Mouse (Mus musculus): ENCODE measurements at regions not wholly inside any gene's neighbourhood (a gene's known extent, or its start where the extent isn't known, plus 50 kb on each side); places are given as distances from the start of the nearest gene placed in this dataset.

DNA sequence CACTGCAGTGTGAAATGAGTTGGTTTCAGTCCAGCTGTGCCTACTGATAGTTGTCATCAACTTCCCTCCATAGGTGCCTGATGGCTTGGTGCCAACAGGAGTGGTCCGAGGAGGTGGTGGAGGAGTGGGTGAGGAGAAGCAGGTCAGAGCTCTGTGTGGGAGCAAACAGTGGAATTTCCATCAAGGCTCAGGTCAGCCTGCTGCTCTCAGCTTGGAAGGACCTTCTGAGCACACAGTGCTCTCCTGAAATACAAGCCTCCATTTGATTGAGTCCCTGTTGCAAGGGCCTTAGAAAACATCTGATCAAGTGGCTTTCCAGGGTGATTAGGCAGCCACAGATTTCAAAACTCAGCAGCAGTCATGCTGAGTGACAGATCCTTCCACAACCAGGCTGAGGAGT is 314.8 kb upstream of the Gcfc2 start:
- Histone ChIP-seq H3K9me3 (no peaks in the 10 kb centered on the region), H3K4me2 (replicated peaks) (no peak overlapping the region), H3K4me3 (replicated peaks) (no peak overlapping the region), H3K36me3 (no peaks in the 10 kb centered on the region), H3K27me3 (replicated peaks) (no peaks in the 10 kb centered on the region), H3K9ac (no peak overlapping the region), H3K4me1 (replicated peaks) (no peaks in the 10 kb centered on the region), H3K27ac (no peak overlapping the region)
- no peak for ATAC-seq
- WGBS = 63% methylated on average over 1 of the region's 1 CpGs

DNA sequence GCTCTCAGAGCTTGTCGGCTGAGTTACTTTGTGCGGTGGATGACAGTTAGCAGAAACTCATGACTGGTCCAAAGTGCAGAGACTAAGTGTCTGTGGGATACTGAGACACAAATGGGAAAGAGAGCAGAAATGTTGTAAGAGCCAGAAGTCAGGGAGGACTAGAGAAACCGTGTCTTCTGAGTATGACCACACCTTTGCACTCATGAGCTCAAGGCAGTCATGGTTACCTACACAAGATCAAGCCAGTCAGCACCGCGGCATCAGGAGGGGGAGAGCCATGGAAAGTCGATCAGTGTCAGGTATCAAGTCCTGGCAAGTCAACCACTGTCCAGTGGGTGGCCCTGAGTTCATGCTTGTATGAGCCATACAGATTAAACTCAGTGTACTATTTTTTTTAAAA is 311.5 kb upstream of the Gcfc2 start:
- no peaks in the 10 kb centered on the region for H3K36me3 ChIP-seq
- no peak overlapping the region for H3K4me3 ChIP-seq (replicated peaks)
- 85% methylated on average over 6 of the region's 6 CpGs for WGBS
- no peaks in the 10 kb centered on the region for H3K27me3 ChIP-seq (replicated peaks)
- no peak overlapping the region for H3K9ac ChIP-seq
- H3K9me3 ChIP-seq = no peaks in the 10 kb centered on the region
- H3K27ac ChIP-seq = no peak overlapping the region
- no peak overlapping the region for H3K4me2 ChIP-seq (replicated peaks)
- ATAC-seq = no peak
- no peaks in the 10 kb centered on the region for H3K4me1 ChIP-seq (replicated peaks)

DNA sequence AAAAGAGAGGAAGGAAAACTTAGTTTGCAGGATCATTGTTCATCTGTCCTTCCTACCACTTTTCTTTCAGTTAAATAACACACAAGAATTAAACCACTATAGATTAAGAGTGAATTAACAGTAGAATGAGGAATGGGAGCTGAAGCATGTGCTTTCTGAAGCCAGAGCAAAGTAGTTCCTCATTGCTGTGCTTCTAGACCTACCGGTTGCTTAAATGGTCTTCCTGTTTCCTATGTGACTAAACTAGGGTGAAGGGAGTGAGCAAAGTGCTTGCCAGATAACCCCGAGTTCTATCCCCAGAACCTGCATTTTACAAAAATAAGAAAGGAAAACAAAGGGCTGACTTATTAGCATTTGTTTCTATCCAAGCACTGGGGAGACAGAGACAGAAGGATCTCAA is 305.5 kb upstream of the Gcfc2 start:
- Histone ChIP-seq H3K4me3 (replicated peaks) (no peak overlapping the region), H3K4me1 (replicated peaks) (no peaks in the 10 kb centered on the region), H3K27ac (no peak overlapping the region), H3K36me3 (no peaks in the 10 kb centered on the region), H3K4me2 (replicated peaks) (no peak overlapping the region), H3K9ac (no peak overlapping the region), H3K27me3 (replicated peaks) (no peaks in the 10 kb centered on the region), H3K9me3 (no peaks in the 10 kb centered on the region)
- 78% methylated on average over 2 of the region's 2 CpGs for WGBS
- no peak for ATAC-seq

DNA sequence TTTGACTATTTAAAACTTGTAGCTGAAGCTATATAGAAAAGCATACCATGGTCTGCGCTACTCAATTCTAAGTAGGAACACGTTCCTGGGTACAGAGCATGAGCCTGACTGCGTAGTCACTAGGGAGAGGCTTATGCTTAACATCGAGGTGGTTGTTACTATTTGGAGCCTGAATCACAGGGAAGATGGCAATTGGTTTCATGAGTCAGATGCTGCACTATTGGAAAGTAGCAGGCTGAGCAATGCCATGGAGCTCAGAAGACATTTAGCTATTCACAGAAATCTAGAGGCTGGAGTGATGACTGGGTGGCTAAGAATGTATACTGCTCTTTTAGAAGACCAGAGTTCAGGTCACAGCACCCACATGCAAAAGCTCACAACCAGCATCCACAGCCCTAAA is 302.4 kb upstream of the Gcfc2 start:
- no peak for ATAC-seq
- no peak overlapping the region for H3K4me2 ChIP-seq (replicated peaks)
- no peak overlapping the region for H3K4me3 ChIP-seq (replicated peaks)
- 93% methylated on average over 4 of the region's 4 CpGs for WGBS
- H3K36me3 ChIP-seq = no peaks in the 10 kb centered on the region
- H3K9me3 ChIP-seq = no peaks in the 10 kb centered on the region
- H3K4me1 ChIP-seq (replicated peaks) = no peaks in the 10 kb centered on the region
- H3K27ac ChIP-seq = no peak overlapping the region
- H3K9ac ChIP-seq = no peak overlapping the region
- H3K27me3 ChIP-seq (replicated peaks) = no peaks in the 10 kb centered on the region

DNA sequence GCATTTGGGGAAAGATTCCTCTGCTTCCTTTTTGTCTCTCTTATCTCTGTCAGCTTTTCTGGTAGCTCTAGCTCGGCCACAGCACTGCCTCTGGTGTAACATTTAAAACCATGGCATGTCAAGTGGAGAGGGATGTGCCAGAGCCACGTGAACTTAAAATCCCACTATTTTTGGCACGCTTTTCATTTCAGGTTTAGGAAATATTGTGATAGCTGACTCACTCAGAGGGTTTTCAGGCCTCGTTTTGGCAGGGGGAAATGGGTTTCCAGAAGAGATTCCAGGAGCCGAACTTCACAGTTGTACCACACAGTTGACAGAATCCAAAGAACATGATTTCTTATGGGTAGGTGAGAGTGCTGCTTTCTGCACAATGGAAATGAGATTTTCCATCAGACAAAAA is 300.8 kb upstream of the Gcfc2 start:
- WGBS = 69% methylated on average over 5 of the region's 5 CpGs
- H3K27me3 ChIP-seq (replicated peaks) = no peaks in the 10 kb centered on the region
- no peaks in the 10 kb centered on the region for H3K4me1 ChIP-seq (replicated peaks)
- H3K36me3 ChIP-seq = no peaks in the 10 kb centered on the region
- no peak for ATAC-seq
- H3K9ac ChIP-seq = no peak overlapping the region
- no peak overlapping the region for H3K4me3 ChIP-seq (replicated peaks)
- H3K9me3 ChIP-seq = no peaks in the 10 kb centered on the region
- no peak overlapping the region for H3K4me2 ChIP-seq (replicated peaks)
- no peak overlapping the region for H3K27ac ChIP-seq

DNA sequence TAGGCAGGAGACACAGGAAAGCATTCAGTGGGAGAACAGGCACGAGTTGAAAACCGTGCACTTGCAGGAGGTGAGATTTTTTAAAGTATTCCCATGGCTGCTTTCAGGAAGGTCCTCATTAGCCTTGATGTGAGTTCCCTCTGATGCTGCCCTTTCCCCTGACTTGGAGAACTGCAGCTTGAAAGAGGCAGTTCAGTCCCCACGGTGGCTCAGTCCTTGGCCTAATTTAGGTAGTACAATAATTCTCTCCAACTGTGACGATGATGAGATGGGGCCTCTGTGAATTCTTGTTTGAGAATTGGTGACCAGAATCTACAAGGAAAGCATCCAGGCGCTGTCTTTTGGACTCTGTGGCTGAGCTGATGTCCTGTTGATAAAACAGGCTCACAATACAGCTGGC is 298.5 kb upstream of the Gcfc2 start:
- Histone ChIP-seq H3K27ac (no peak overlapping the region), H3K4me1 (replicated peaks) (no peaks in the 10 kb centered on the region), H3K9me3 (no peaks in the 10 kb centered on the region), H3K4me2 (replicated peaks) (no peak overlapping the region), H3K36me3 (no peaks in the 10 kb centered on the region), H3K9ac (no peak overlapping the region), H3K27me3 (replicated peaks) (no peaks in the 10 kb centered on the region), H3K4me3 (replicated peaks) (no peak overlapping the region)
- 71% methylated on average over 5 of the region's 5 CpGs for WGBS
- no peak for ATAC-seq

DNA sequence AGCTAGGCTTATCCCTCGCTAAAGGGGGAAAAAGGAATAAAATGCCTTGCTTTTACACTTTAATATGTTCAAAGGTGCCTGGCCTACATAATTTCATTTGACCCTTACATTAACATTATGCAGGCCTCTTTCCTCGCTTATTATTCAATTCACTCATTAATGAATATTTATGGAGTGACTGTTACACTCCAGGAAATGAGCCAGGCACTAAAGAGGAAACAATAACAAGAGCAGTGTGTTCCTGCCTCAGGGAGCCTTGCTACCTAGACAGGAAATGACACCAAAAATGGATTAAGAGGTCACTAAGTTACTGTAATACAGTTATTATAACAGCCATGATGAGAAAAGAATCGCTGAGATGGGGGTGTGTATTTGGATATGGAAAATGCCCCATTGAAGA is 289.9 kb upstream of the Gcfc2 start:
- no peak overlapping the region for H3K4me3 ChIP-seq (replicated peaks)
- no peaks in the 10 kb centered on the region for H3K9me3 ChIP-seq
- H3K4me2 ChIP-seq (replicated peaks) = no peak overlapping the region
- H3K4me1 ChIP-seq (replicated peaks) = no peaks in the 10 kb centered on the region
- H3K27me3 ChIP-seq (replicated peaks) = no peaks in the 10 kb centered on the region
- H3K9ac ChIP-seq = no peak overlapping the region
- no peak overlapping the region for H3K27ac ChIP-seq
- WGBS = 39% methylated on average over 3 of the region's 3 CpGs
- no peaks in the 10 kb centered on the region for H3K36me3 ChIP-seq
- no peak for ATAC-seq

DNA sequence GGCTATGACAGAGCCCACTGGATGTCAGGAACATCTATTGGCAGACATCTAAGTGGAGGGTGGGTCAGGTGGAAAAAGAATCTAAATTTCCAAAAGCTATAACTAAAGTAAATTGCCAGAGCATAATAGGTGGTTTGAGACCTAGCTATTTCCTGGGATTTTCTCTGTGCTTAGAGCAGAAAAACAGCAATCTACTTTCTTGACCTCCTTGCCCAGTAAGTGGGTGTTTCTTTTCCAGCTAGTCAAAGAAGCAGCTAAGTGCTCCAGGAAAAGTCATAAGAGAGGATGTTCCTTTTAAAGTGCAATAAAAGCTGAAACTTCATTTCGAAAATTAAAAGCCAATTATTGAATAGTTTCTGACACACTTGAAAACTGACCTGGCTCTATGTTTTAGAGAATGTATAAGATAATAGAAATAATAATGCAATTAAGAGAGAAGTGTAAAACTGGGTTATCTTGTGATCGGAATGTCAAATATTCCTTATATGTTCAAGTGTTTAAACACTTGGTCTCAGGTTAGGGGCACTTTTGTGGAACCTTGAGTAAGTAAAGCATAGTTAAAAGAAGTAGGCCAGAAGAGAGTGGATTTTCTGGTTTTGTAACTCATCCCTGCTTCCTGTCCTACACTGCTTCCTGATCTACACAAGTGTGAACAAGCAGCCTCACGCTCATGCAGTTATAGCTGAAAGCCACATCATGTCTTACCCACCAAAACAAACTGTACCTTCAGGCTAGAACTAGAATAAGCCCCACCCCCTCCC is 275.7 kb upstream of the Gcfc2 start:
- no peak overlapping the region for H3K4me2 ChIP-seq (replicated peaks)
- no peaks in the 10 kb centered on the region for H3K27me3 ChIP-seq (replicated peaks)
- ATAC-seq = no peak
- H3K9ac ChIP-seq = no peak overlapping the region
- no peak overlapping the region for H3K27ac ChIP-seq
- H3K36me3 ChIP-seq = no peaks in the 10 kb centered on the region
- WGBS = 82% methylated on average over 3 of the region's 3 CpGs
- no peak overlapping the region for H3K4me3 ChIP-seq (replicated peaks)
- H3K4me1 ChIP-seq (replicated peaks) = no peaks in the 10 kb centered on the region
- no peaks in the 10 kb centered on the region for H3K9me3 ChIP-seq

DNA sequence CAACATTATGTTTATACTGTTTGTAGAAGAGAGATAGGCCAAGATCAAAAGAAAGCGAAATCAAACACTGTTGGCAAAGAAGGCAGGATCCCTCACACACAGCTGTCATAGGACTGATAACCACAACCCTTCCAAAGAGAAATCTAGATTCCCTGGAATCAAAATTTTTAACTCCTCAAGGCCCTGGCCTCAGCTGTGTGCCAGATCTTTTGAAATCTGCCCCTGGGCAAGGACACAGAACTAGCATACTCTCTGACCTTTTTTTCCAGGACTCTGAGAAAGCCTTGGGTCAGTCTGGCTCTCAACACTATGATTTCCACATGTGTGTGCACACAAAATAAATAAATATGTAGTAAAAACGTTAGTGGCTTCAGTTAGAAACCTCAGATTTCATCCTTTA is 271.6 kb upstream of the Gcfc2 start:
- no peak for ATAC-seq

DNA sequence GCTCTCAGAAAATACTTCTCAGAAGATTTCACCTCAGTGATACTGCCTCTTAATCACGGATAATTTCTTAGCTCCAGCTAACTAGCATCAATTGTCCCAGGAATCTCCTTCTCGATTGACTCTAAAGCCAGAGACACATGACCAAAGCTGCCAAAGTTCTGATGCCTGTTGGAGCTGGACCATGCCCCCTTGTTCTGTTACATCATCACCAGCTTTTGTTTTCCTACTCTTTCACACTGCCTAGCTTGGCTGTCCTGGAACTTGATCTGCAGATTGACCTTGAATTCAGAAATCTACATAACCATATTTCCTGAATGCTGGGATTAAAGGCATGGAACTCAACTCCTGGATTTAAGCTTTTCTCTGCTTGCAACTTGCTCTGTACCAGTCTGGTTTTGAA is 268.3 kb upstream of the Gcfc2 start:
- no peak for ATAC-seq
- no peak overlapping the region for H3K4me2 ChIP-seq (replicated peaks)

More for the DNA sequence above, 271.6 kb upstream of the Gcfc2 start:
- Histone ChIP-seq H3K9me3 (no peaks in the 10 kb centered on the region), H3K36me3 (no peaks in the 10 kb centered on the region), H3K27me3 (replicated peaks) (no peaks in the 10 kb centered on the region), H3K27ac (no peak overlapping the region), H3K4me1 (replicated peaks) (no peaks in the 10 kb centered on the region), H3K4me2 (replicated peaks) (no peak overlapping the region), H3K9ac (no peak overlapping the region), H3K4me3 (replicated peaks) (no peak overlapping the region)
- 63% methylated on average over 2 of the region's 2 CpGs for WGBS

DNA sequence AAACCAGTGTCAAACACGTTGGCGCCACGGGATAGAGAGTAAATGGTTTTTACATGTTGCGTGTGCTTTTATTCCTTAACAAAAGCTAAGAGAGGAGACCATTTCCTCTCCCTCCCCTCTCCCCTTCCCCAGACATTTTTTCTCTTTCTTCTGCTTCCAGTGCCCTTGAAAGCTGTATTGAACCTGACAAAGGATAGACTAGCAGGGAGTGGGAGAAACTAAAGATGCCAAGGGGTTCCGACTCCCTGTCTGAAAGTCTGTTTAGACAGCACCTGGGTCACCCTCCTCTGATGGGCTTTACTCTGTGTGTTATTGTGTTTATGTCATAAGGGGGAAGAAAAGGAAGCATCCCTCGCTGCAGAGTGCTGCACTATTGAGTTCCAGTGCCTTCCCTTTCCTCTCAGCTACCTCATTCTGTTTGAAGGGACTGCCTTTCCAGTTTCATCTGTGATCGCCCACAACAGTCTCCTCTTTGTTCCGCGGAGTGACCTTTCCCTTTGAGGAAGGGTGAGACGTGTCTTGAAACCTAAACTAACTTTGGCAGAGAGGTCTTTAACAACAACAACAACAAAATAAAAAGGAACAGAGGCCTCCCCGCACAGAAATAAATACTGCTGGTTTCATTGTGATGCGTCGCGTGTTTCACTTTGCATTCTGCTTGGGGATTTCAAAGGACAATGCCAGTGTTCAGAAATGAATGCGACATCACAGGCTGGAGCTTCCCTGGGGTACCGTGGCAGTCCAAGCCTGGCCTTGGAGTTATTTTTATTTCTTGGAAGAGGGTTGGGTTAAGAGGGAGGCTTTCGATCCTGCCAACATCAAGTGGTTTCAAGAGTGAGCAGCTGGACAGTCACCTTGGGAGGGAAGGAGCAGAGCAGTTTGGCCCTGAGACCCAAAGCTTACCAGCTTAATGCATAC is 262.7 kb upstream of the Gcfc2 start:
- Histone ChIP-seq H3K4me1 (replicated peaks) (no peaks in the 10 kb centered on the region), H3K27me3 (replicated peaks) (no peaks in the 10 kb centered on the region), H3K36me3 (no peaks in the 10 kb centered on the region), H3K27ac (no peak overlapping the region), H3K9me3 (no peaks in the 10 kb centered on the region), H3K4me3 (replicated peaks) (no peak overlapping the region), H3K4me2 (replicated peaks) (no peak overlapping the region), H3K9ac (no peak overlapping the region)
- ATAC-seq = no peak
- 80% methylated on average over 17 of the region's 17 CpGs for WGBS

More for the DNA sequence above, 268.3 kb upstream of the Gcfc2 start:
- Histone ChIP-seq H3K9ac (no peak overlapping the region), H3K9me3 (no peaks in the 10 kb centered on the region), H3K27me3 (replicated peaks) (no peaks in the 10 kb centered on the region), H3K4me1 (replicated peaks) (no peaks in the 10 kb centered on the region), H3K4me3 (replicated peaks) (no peak overlapping the region), H3K27ac (no peak overlapping the region), H3K36me3 (no peaks in the 10 kb centered on the region)
- whole genome bisulfite sequencing = 89% methylated on average over 2 of the region's 2 CpGs

DNA sequence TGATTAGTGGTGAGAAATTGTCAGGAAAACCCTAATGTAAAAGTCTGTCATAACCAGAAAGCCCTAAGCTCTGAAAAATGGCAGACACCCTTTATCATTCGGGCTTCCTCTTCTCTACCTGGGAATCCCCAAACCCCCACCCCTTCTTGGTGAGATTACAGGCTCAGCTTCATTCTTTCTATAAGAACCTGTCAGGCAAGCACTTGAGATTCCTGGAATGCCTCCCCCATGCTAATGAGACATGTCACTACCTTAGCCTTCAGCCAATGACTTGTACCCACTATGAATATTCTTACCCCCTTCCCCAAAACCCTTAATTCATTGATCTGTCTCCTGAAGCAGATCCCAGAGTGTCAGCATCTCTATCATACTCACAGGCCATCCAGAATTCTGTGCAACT is 254.5 kb upstream of the Gcfc2 start:
- Histone ChIP-seq H3K4me1 (replicated peaks) (no peaks in the 10 kb centered on the region), H3K4me3 (replicated peaks) (no peak overlapping the region), H3K36me3 (no peaks in the 10 kb centered on the region), H3K9me3 (no peaks in the 10 kb centered on the region), H3K27ac (no peak overlapping the region), H3K9ac (no peak overlapping the region), H3K27me3 (replicated peaks) (no peaks in the 10 kb centered on the region), H3K4me2 (replicated peaks) (no peak overlapping the region)
- 77% methylated on average over 1 of the region's 1 CpGs for WGBS
- ATAC-seq = no peak

DNA sequence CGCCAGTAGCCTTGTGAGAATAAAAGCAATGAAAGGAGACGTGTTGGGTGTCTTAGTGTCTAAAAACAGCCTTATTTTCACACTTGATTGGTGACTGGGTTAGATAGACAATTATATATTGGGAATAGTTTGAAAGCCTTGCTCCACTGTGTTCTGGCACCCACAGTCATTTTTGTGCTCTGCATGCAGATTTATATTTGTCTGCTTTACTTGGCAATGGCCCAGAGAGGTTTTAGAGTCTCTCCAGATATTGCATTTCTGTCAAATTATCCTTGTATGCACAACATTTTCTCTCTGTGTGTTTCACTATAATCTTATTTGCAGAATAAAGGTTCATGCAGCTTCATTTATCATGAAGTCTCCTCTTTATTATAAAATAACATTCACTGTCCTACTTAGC is 250.2 kb upstream of the Gcfc2 start:
- Histone ChIP-seq H3K27me3 (replicated peaks) (no peaks in the 10 kb centered on the region), H3K36me3 (no peaks in the 10 kb centered on the region), H3K27ac (no peak overlapping the region), H3K9ac (no peak overlapping the region), H3K4me1 (replicated peaks) (no peaks in the 10 kb centered on the region), H3K9me3 (no peaks in the 10 kb centered on the region), H3K4me2 (replicated peaks) (no peak overlapping the region), H3K4me3 (replicated peaks) (no peak overlapping the region)
- 61% methylated on average over 2 of the region's 2 CpGs for WGBS
- no peak for ATAC-seq

Data from intestine, embryonic 15.5 days (tissue).